Mouse (Mus musculus) liver, embryonic 11.5 days (tissue): ENCODE measurements around the gene Ednrb. TPM values are rescaled to one million over a fixed set of nuclear protein-coding genes. Genes with fewer than 3 reads are reported as not detected.

ENCODE experiments used
- polyA plus RNA-seq: library from polyadenylated mRNA; unstranded; fragments of >200 nt; fragmentation: Nextera tagmentation; extraction: Ambion mirVana; gene quantifications from 2 replicates; pipeline ENCODE4 v1.2.1, GENCODE M21; 2014

Gene Ednrb
- polyA plus RNA-seq, 1 experiment from 2014 or later: 24.6 TPM

Other genes starting within 250 kb of the Ednrb start
- gene Slain1, start 194.2 kb downstream of the Ednrb start, polyA plus RNA-seq: 0.49 and 0.64 TPM in 2 replicates